Mouse (Mus musculus) testis, adult 2 months (tissue): ENCODE results near the gene Cdh23.

ENCODE experiments used
- CTCF ChIP-seq: fragments of 200-500 bp; IDR thresholded peaks from 2 replicates; pipeline ENCODE4 v1.5.1; 2012; ENCODE audit warnings: low read depth, mild to moderate bottlenecking, inconsistent platforms, low read length, moderate library complexity; ENCODE audit not compliant: control insufficient read depth, insufficient read depth, insufficient replicate concordance
- POLR2A ChIP-seq: fragments of 200-500 bp; IDR thresholded peaks from 2 replicates; pipeline ENCODE4 v1.6.1; 2012; ENCODE audit warnings: low read depth, mild to moderate bottlenecking, inconsistent platforms, low read length, moderate library complexity; ENCODE audit not compliant: control insufficient read depth

- no peak for TF ChIP-seq CTCF
- no peak for TF ChIP-seq POLR2A
Measured at GRCm38 (mm10) chr10:60624945-60625344, 71.3 kb downstream of the Cdh23 start.
